Mouse (Mus musculus): ENCODE measurements around the gene Atf4.

DNA sequence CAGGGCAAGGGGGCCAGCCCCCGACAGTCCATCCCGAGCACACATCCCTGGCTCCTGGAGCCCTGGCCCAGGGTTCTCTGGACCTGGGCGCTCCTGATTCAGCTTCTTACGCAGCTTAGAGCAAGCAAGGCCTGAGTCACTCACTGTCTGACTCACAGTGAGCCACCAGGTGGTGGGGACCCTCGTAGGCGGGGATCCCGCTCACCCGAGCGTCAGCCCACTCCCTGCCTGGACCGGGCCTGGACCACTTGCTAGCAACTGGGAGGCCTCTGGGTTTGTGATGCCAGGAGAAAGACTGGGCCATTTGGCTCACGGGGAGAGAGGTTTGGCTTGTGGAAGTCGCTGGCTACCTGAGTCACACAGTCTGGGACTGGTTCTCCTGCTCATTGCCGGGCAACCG is 48.8 kb downstream of the Atf4 start:
- TF ChIP-seq ZNF384 (IDR thresholded peaks at IDR 0.05; ENCODE audit: low read depth, low read length), result no peak
- no peak for TF ChIP-seq ZC3H11A (IDR thresholded peaks at IDR 0.05; ENCODE audit: borderline replicate concordance, low read depth, low read length)
- no peak for TF ChIP-seq CHD2 (IDR thresholded peaks at IDR 0.05; ENCODE audit: low read depth, low read length)
- TF ChIP-seq MAFK (IDR thresholded peaks at IDR 0.05; ENCODE audit: insufficient read depth, low read depth, low read length), result no peak
- no peak for TF ChIP-seq HCFC1 (IDR thresholded peaks at IDR 0.05; ENCODE audit: borderline replicate concordance, insufficient read depth, low read length)
